Mouse (Mus musculus): ENCODE results near the gene Snx20.

DNA sequence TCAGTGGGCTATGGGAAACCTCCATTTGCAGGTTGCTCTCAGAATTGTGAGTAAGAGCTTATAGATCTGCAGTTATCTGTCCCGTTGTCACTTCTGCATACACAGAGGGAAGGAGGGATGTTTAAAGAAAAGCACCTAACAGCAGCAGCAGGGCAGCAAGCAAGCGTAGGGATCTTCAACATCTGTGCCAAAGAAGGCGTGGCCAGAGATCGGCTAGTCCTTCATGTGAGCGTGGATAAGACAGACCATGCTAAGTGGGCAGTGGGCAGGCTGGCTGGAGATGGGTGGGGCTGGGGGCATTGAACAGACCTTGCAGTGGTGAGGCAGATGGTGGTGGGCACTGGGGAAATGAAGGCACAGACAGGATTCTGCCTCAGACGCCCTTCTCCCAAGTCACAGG is 45.7 kb downstream of the Snx20 start:
- no peak for TF ChIP-seq POLR2A (IDR thresholded peaks at IDR 0.05; ENCODE audit: insufficient read depth, low read length)
- TF ChIP-seq CTCF (IDR thresholded peaks at IDR 0.05; ENCODE audit: low read depth, low read length), result no peak
- TF ChIP-seq EP300 (IDR thresholded peaks at IDR 0.05; ENCODE audit: insufficient read depth, low read depth, low read length), result no peak
